19 mouse cellular contexts compared by ENCODE assay signal in genomic region chr4:32004773-32005591, GRCm38 (mm10). TPM values are rescaled to one million over a fixed set of nuclear protein-coding genes. Genes with fewer than 3 reads are reported as not detected.
A peak's percentile ranks its signal among the peaks of the same experiment; 100 is the strongest.
DNase-seq lines count a peak whose midpoint lies in the region; ATAC-seq and TF ChIP-seq lines count a peak whose summit lies in the region.
"Had no signal": no experiment of that assay in that cellular context is flagged by ENCODE, and none has a peak within 500 bp of the region (broad histone marks: within the 10 kb centered on the region; RNA-seq: fewer than 3 reads in every experiment).

No protein-coding gene starts in this region.

- TF ChIP-seq CTCF in CH12.LX (conservative IDR thresholded peaks at IDR 0.05 in 1 of 2, IDR thresholded peaks at IDR 0.05 in 1 of 2; ENCODE audit: low read depth in 2 of 2, low read length in 2 of 2), result no peak
- TF ChIP-seq CTCF in left cerebral cortex, adult 2 months (IDR thresholded peaks at IDR 0.05), result no peak

- dilution Hi-C loops in CH12.LX (cut with MboI; ENCODE audit: extremely low pct_ligation_motif_present, extremely low pct_unique_long_range_greater_than_20kb, low sequenced_read_pairs), result no loop called here

- TF ChIP-seq POLR2A in CH12.LX (IDR thresholded peaks at IDR 0.05; ENCODE audit: low read depth, low read length), result no peak

- H3K36me3 ChIP-seq in CH12.LX (replicated peaks in 1 of 2; ENCODE audit: control insufficient read depth in 1 of 2, insufficient read depth in 1 of 2, low read length in 1 of 2), result peaks cover 26 to 62% of the 10 kb centered on the region in 2 experiments
- H3K36me3 ChIP-seq in hindbrain, embryonic 11.5 days (ENCODE audit: control insufficient read depth, insufficient read depth, low read length), result no peaks in the 10 kb centered on the region

- H3K4me2 ChIP-seq in CH12.LX (ENCODE audit: insufficient read depth, low read depth, poor library complexity, severe bottlenecking), result 0 out of 2 replicates have a peak overlapping the region, but pooled peaks have one; percentile 1
- no peak overlapping the region for H3K4me2 ChIP-seq in hindbrain, embryonic 11.5 days (replicated peaks; ENCODE audit: low read depth, low read length)
- H3K4me2 ChIP-seq: embryonic facial prominence, embryonic 12.5 days; forebrain, embryonic 12.5 days; heart, embryonic 12.5 days; hindbrain, embryonic 14.5 days; intestine, embryonic 15.5 days had no signal

- H3K79me2 ChIP-seq in CH12.LX (replicated peaks; ENCODE audit: control insufficient read depth, extremely low read depth, insufficient read depth, poor library complexity, severe bottlenecking), result no peaks in the 10 kb centered on the region

- no peaks in the 10 kb centered on the region for H3K27me3 ChIP-seq in CH12.LX (replicated peaks)
- no peaks in the 10 kb centered on the region for H3K27me3 ChIP-seq in hindbrain, embryonic 11.5 days (ENCODE audit: control insufficient read depth, insufficient read depth, low read length)
- H3K27me3 ChIP-seq: embryonic facial prominence, embryonic 12.5 days; forebrain, embryonic 12.5 days; heart, embryonic 12.5 days; intestine, embryonic 15.5 days had no signal

- no peaks in the 10 kb centered on the region for H3K9me3 ChIP-seq in CH12.LX (replicated peaks; ENCODE audit: low read length)
- no peaks in the 10 kb centered on the region for H3K9me3 ChIP-seq in hindbrain, embryonic 11.5 days (ENCODE audit: control insufficient read depth, low read length)
- H3K9me3 ChIP-seq: embryonic facial prominence, embryonic 12.5 days; forebrain, embryonic 12.5 days; heart, embryonic 12.5 days; intestine, embryonic 15.5 days had no signal

- no peak overlapping the region for H3K9ac ChIP-seq in CH12.LX (ENCODE audit: insufficient read depth, low read depth)
- no peak overlapping the region for H3K9ac ChIP-seq in hindbrain, embryonic 11.5 days (ENCODE audit: low read depth, low read length)
- H3K9ac ChIP-seq: embryonic facial prominence, embryonic 12.5 days; forebrain, embryonic 12.5 days; heart, embryonic 12.5 days; hindbrain, embryonic 14.5 days; intestine, embryonic 15.5 days had no signal

- in situ Hi-C loops in CH12.LX (cut with MboI; ENCODE audit: low pct_ligation_motif_present, low pct_unique_long_range_greater_than_20kb, low sequenced_read_pairs), result no loop called here

- no peak overlapping the region for H3K4me3 ChIP-seq in CH12.LX (replicated peaks in 1 of 3; ENCODE audit: low read depth in 2 of 3, low read length in 2 of 3, poor library complexity in 1 of 3)
- no peak overlapping the region for H3K4me3 ChIP-seq in left cerebral cortex, adult 2 months
- H3K4me3 ChIP-seq in hindbrain, embryonic 11.5 days (ENCODE audit: low read depth, low read length), result no peak overlapping the region
- H3K4me3 ChIP-seq: embryonic facial prominence, embryonic 12.5 days; forebrain, embryonic 12.5 days; heart, embryonic 12.5 days; intestine, embryonic 15.5 days had no signal

- DNase-seq in 416B (ENCODE audit: low read depth), result peak; percentile 74
- DNase-seq in CH12.LX (ENCODE audit: extremely low read depth), result peak; percentile 45
- no peak for DNase-seq in left cerebral cortex, adult 2 months (ENCODE audit: extremely low spot score in 1 of 2, low spot score in 2 of 2)
- DNase-seq in hindbrain, embryonic 11.5 days (ENCODE audit: low spot score), result no peak
- no peak for DNase-seq in thymus, postnatal 14 days
- DNase-seq: adrenal gland, adult 2 months; adrenal gland, postnatal 36 days; cerebellum, adult 2 months; cerebellum, postnatal 10 days; gastrocnemius, postnatal 10 days had no signal

- TF ChIP-seq RAD21 in CH12.LX (IDR thresholded peaks at IDR 0.05; ENCODE audit: low read depth, low read length), result no peak

- WGBS in hindbrain, embryonic 11.5 days, result 93% methylated on average over 6 of the region's 6 CpGs

- intact Hi-C loops in left cerebral cortex, adult 2 months (cut with DNase I), result no loop called here

- ATAC-seq in hematopoietic stem cell, adult 5-6 weeks (replicated peaks in 1 of 2; ENCODE audit: insufficient read depth in 1 of 2, low FRiP score in 2 of 2, low TSS enrichment in 1 of 2, low read depth in 1 of 2, poor library complexity in 2 of 2, severe bottlenecking in 2 of 2), result peak; percentile 68 to 74
- ATAC-seq in monocyte, adult 5-6 weeks (replicated peaks; ENCODE audit: insufficient number of reproducible peaks, low FRiP score, low TSS enrichment, poor library complexity, severe bottlenecking), result peak; percentile 22; the same call in 1 of the 2 replicates
- no peak for ATAC-seq in hindbrain, embryonic 11.5 days (ENCODE audit: low FRiP score)
- ATAC-seq: CD4-positive, CD25-positive, alpha-beta regulatory T cell, adult 4 months; forebrain, embryonic 16.5 days; intestine, embryonic 15.5 days had no signal

- TF ChIP-seq EP300 in CH12.LX (IDR thresholded peaks at IDR 0.05; ENCODE audit: low read length), result peak; percentile 75

- H3K27ac ChIP-seq in CH12.LX (ENCODE audit: insufficient read depth, low read depth), result no peak overlapping the region
- H3K27ac ChIP-seq in left cerebral cortex, adult 2 months, result no peak overlapping the region
- H3K27ac ChIP-seq in hindbrain, embryonic 11.5 days (ENCODE audit: low read depth, low read length), result no peak overlapping the region
- H3K27ac ChIP-seq: embryonic facial prominence, embryonic 12.5 days; forebrain, embryonic 12.5 days; hindbrain, embryonic 14.5 days; intestine, embryonic 15.5 days had no signal

- peaks cover 8 to 47% of the 10 kb centered on the region in 2 experiments; a peak in 3 of 4 replicates for H3K4me1 ChIP-seq in CH12.LX (ENCODE audit: control insufficient read depth in 1 of 2, insufficient read depth in 2 of 2)
- no peaks in the 10 kb centered on the region for H3K4me1 ChIP-seq in hindbrain, embryonic 11.5 days (replicated peaks; ENCODE audit: control insufficient read depth, insufficient read depth, low read length)
- H3K4me1 ChIP-seq: embryonic facial prominence, embryonic 12.5 days; forebrain, embryonic 12.5 days; intestine, embryonic 15.5 days had no signal

TF ChIP-seq in CH12.LX, 34 proteins besides CTCF, POLR2A, EP300 and RAD21:
- peak; percentile 80 for TF ChIP-seq IRF4 (IDR thresholded peaks at IDR 0.05; ENCODE audit: low read depth, low read length)
- no peak for TF ChIP-seq RCOR1 (conservative IDR thresholded peaks at IDR 0.05; ENCODE audit: low read depth, low read length)
TF ChIP-seq in CH12.LX: peak in this region for 1.

RNA-seq across cellular contexts. Expression of gene Map3k7, which starts 41.1 kb away (rescaled TPM):
- 41.7 and 49.1 TPM in 2 replicates for total RNA-seq in CH12.LX (2012; rRNA removed)
- 43.9 and 47.7 TPM in 2 replicates for total RNA-seq in CH12.LX (2014; rRNA removed)
- polyA plus RNA-seq in CH12.LX (2012; ENCODE audit: insufficient read length, low read depth), result 63.0 and 63.7 TPM in 2 replicates
- total RNA-seq in hematopoietic stem cell, adult 5-6 weeks (2017), result 31.2 and 37.8 TPM in 2 replicates
- 34.7 to 42.5 TPM (median 39.3 TPM) in 3 replicates for total RNA-seq in monocyte, adult 5-6 weeks (2017)
- 10 to 100 TPM; 35.6 to 43.2 TPM for total RNA-seq in left cerebral cortex, adult 2 months (2021)
- 45.8 and 52.4 TPM in 2 replicates for polyA plus RNA-seq in hindbrain, embryonic 11.5 days (2014; fragmentation: Nextera tagmentation; extraction: Ambion mirVana)

Comparison
In these comparisons a context has a peak if more than half of its experiments do, and no peak if none do; other contexts are left out.
1. DNase-seq: peak in 416B (single experiment) and CH12.LX (single experiment); none in left cerebral cortex, adult 2 months (0 of 2), hindbrain, embryonic 11.5 days (single experiment) and thymus, postnatal 14 days (single experiment).